Mouse (Mus musculus): ENCODE results near the gene Setdb1. TPM values are rescaled to one million over a fixed set of nuclear protein-coding genes. Genes with fewer than 3 reads are reported as not detected.

The Setdb1 gene
- polyA plus RNA-seq, 1 experiment from 2014 or later, result 42.7 TPM

GRCm38 (mm10) chr3:95298018-95298417, 59.0 kb downstream of the Setdb1 start:
- no peak overlapping the region for H3K4me2 ChIP-seq
- no peak overlapping the region for H3K9ac ChIP-seq
- WGBS, result 94% methylated on average over 7 of the region's 7 CpGs
- H3K36me3 ChIP-seq, result peaks cover 13% of the 10 kb centered on the region
- H3K4me3 ChIP-seq, result no peak overlapping the region
- no peaks in the 10 kb centered on the region for H3K27me3 ChIP-seq
- ATAC-seq (ENCODE audit: low FRiP score, low read depth), result no peak
- H3K9me3 ChIP-seq, result no peaks in the 10 kb centered on the region
- no peak overlapping the region for H3K27ac ChIP-seq (replicated peaks)
- H3K4me1 ChIP-seq (replicated peaks), result no peaks in the 10 kb centered on the region

- Histone ChIP-seq H3K4me2 (no peak overlapping the region), H3K9me3 (no peaks in the 10 kb centered on the region), H3K27ac (replicated peaks) (no peak overlapping the region), H3K9ac (no peak overlapping the region), H3K4me1 (replicated peaks) (no peaks in the 10 kb centered on the region), H3K36me3 (peaks cover 20% of the 10 kb centered on the region), H3K27me3 (no peaks in the 10 kb centered on the region), H3K4me3 (no peak overlapping the region)
- 13% methylated on average over 5 of the region's 5 CpGs for WGBS
- ATAC-seq (ENCODE audit: low FRiP score, low read depth), result no peak
These were observed 60.9 kb downstream of the Setdb1 start for GRCm38 (mm10) chr3:95296103-95296469.

- Histone ChIP-seq H3K36me3 (peaks cover 25% of the 10 kb centered on the region), H3K9me3 (no peaks in the 10 kb centered on the region), H3K27me3 (no peaks in the 10 kb centered on the region), H3K27ac (replicated peaks) (no peak overlapping the region), H3K4me2 (no peak overlapping the region), H3K4me3 (no peak overlapping the region), H3K9ac (no peak overlapping the region), H3K4me1 (replicated peaks) (no peaks in the 10 kb centered on the region)
- 0 out of 2 replicates have a peak, but pooled peaks have one; percentile 15 for ATAC-seq (ENCODE audit: low FRiP score, low read depth)
- 86% methylated on average over 11 of the region's 11 CpGs for WGBS
These were observed 61.5 kb downstream of the Setdb1 start for GRCm38 (mm10) chr3:95295321-95296102.

GRCm38 (mm10) chr3:95294718-95295117, 62.3 kb downstream of the Setdb1 start:
- no peaks in the 10 kb centered on the region for H3K9me3 ChIP-seq
- H3K27me3 ChIP-seq, result no peaks in the 10 kb centered on the region
- H3K4me2 ChIP-seq, result no peak overlapping the region
- H3K9ac ChIP-seq, result no peak overlapping the region
- H3K4me1 ChIP-seq (replicated peaks), result no peaks in the 10 kb centered on the region
- no peak for ATAC-seq (ENCODE audit: low FRiP score, low read depth)
- no peak overlapping the region for H3K27ac ChIP-seq (replicated peaks)
- no peak overlapping the region for H3K4me3 ChIP-seq
- peaks cover 28% of the 10 kb centered on the region for H3K36me3 ChIP-seq
- WGBS, result 87% methylated on average over 5 of the region's 5 CpGs

GRCm38 (mm10) chr3:95294316-95294715, 62.7 kb downstream of the Setdb1 start:
- no peak overlapping the region for H3K4me3 ChIP-seq
- H3K27me3 ChIP-seq, result no peaks in the 10 kb centered on the region
- no peaks in the 10 kb centered on the region for H3K9me3 ChIP-seq
- WGBS, result 94% methylated on average over 7 of the region's 7 CpGs
- H3K4me2 ChIP-seq, result no peak overlapping the region
- ATAC-seq (ENCODE audit: low FRiP score, low read depth), result no peak
- peaks cover 28% of the 10 kb centered on the region for H3K36me3 ChIP-seq
- H3K9ac ChIP-seq, result no peak overlapping the region
- H3K27ac ChIP-seq (replicated peaks), result no peak overlapping the region
- H3K4me1 ChIP-seq (replicated peaks), result no peaks in the 10 kb centered on the region

GRCm38 (mm10) chr3:95293537-95293936, 63.5 kb downstream of the Setdb1 start:
- no peaks in the 10 kb centered on the region for H3K4me1 ChIP-seq (replicated peaks)
- no peak for ATAC-seq (ENCODE audit: low FRiP score, low read depth)
- no peaks in the 10 kb centered on the region for H3K27me3 ChIP-seq
- no peak overlapping the region for H3K4me3 ChIP-seq
- H3K36me3 ChIP-seq, result peaks cover 28% of the 10 kb centered on the region
- H3K4me2 ChIP-seq, result no peak overlapping the region
- H3K9me3 ChIP-seq, result no peaks in the 10 kb centered on the region
- no peak overlapping the region for H3K27ac ChIP-seq (replicated peaks)
- no peak overlapping the region for H3K9ac ChIP-seq
- 81% methylated on average over 11 of the region's 11 CpGs for WGBS

- WGBS, result 93% methylated on average over 2 of the region's 2 CpGs
- no peak overlapping the region for H3K27ac ChIP-seq (replicated peaks)
- peaks cover 32% of the 10 kb centered on the region for H3K36me3 ChIP-seq
- no peaks in the 10 kb centered on the region for H3K9me3 ChIP-seq
- no peak overlapping the region for H3K4me2 ChIP-seq
- no peak overlapping the region for H3K4me3 ChIP-seq
- no peak overlapping the region for H3K9ac ChIP-seq
- no peaks in the 10 kb centered on the region for H3K4me1 ChIP-seq (replicated peaks)
- no peaks in the 10 kb centered on the region for H3K27me3 ChIP-seq
- ATAC-seq (ENCODE audit: low FRiP score, low read depth), result no peak
These were observed 64.1 kb downstream of the Setdb1 start for GRCm38 (mm10) chr3:95292899-95293298.

GRCm38 (mm10) chr3:95291041-95291440, 66.0 kb downstream of the Setdb1 start:
- 93% methylated on average over 4 of the region's 4 CpGs for WGBS
- Histone ChIP-seq H3K27ac (replicated peaks) (no peak overlapping the region), H3K36me3 (peaks cover 36% of the 10 kb centered on the region), H3K27me3 (no peaks in the 10 kb centered on the region), H3K4me1 (replicated peaks) (no peaks in the 10 kb centered on the region), H3K9ac (no peak overlapping the region), H3K9me3 (no peaks in the 10 kb centered on the region), H3K4me2 (no peak overlapping the region), H3K4me3 (no peak overlapping the region)
- no peak for ATAC-seq (ENCODE audit: low FRiP score, low read depth)

- 84% methylated on average over 6 of the region's 6 CpGs for WGBS
These were observed 66.8 kb downstream of the Setdb1 start for GRCm38 (mm10) chr3:95290156-95290555.

GRCm38 (mm10) chr3:95289419-95289818, 67.6 kb downstream of the Setdb1 start:
- 91% methylated on average over 4 of the region's 4 CpGs for WGBS
- no peak for ATAC-seq (ENCODE audit: low FRiP score, low read depth)
- H3K9me3 ChIP-seq, result no peaks in the 10 kb centered on the region
- no peak overlapping the region for H3K27ac ChIP-seq (replicated peaks)
- no peak overlapping the region for H3K9ac ChIP-seq
- H3K4me3 ChIP-seq, result no peak overlapping the region
- peaks cover 6% of the 10 kb centered on the region for H3K4me1 ChIP-seq (replicated peaks)
- H3K36me3 ChIP-seq, result peaks cover 29% of the 10 kb centered on the region
- H3K4me2 ChIP-seq, result no peak overlapping the region
- no peaks in the 10 kb centered on the region for H3K27me3 ChIP-seq

More at GRCm38 (mm10) chr3:95290156-95290555, 66.8 kb downstream of the Setdb1 start:
- H3K9ac ChIP-seq, result no peak overlapping the region
- no peak overlapping the region for H3K27ac ChIP-seq (replicated peaks)
- ATAC-seq (ENCODE audit: low FRiP score, low read depth), result no peak
- H3K4me1 ChIP-seq (replicated peaks), result no peaks in the 10 kb centered on the region; the same call in 1 of the 2 replicates
- no peaks in the 10 kb centered on the region for H3K9me3 ChIP-seq
- H3K4me3 ChIP-seq, result no peak overlapping the region
- peaks cover 36% of the 10 kb centered on the region for H3K36me3 ChIP-seq
- H3K4me2 ChIP-seq, result no peak overlapping the region
- no peaks in the 10 kb centered on the region for H3K27me3 ChIP-seq

GRCm38 (mm10) chr3:95287541-95287940, 69.5 kb downstream of the Setdb1 start:
- Histone ChIP-seq H3K27me3 (no peaks in the 10 kb centered on the region), H3K4me2 (no peak overlapping the region), H3K36me3 (peaks cover 19% of the 10 kb centered on the region), H3K9me3 (no peaks in the 10 kb centered on the region), H3K27ac (replicated peaks) (no peak overlapping the region), H3K4me3 (no peak overlapping the region), H3K4me1 (replicated peaks) (peaks cover 17% of the 10 kb centered on the region), H3K9ac (no peak overlapping the region)
- ATAC-seq (ENCODE audit: low FRiP score, low read depth), result no peak
- WGBS, result 94% methylated on average over 3 of the region's 3 CpGs

GRCm38 (mm10) chr3:95286510-95286909, 70.5 kb downstream of the Setdb1 start:
- H3K27me3 ChIP-seq, result no peaks in the 10 kb centered on the region
- peaks cover 22% of the 10 kb centered on the region for H3K4me1 ChIP-seq (replicated peaks)
- H3K4me2 ChIP-seq, result no peak overlapping the region
- no peak overlapping the region for H3K4me3 ChIP-seq
- 90% methylated on average over 7 of the region's 7 CpGs for WGBS
- no peak overlapping the region for H3K27ac ChIP-seq (replicated peaks)
- H3K36me3 ChIP-seq, result peaks cover 17% of the 10 kb centered on the region
- ATAC-seq (ENCODE audit: low FRiP score, low read depth), result no peak
- H3K9ac ChIP-seq, result no peak overlapping the region
- H3K9me3 ChIP-seq, result no peaks in the 10 kb centered on the region

GRCm38 (mm10) chr3:95286011-95286410, 71.0 kb downstream of the Setdb1 start:
- WGBS, result 74% methylated on average over 5 of the region's 5 CpGs
- no peak overlapping the region for H3K4me2 ChIP-seq
- H3K27me3 ChIP-seq, result no peaks in the 10 kb centered on the region
- H3K9ac ChIP-seq, result no peak overlapping the region
- no peak for ATAC-seq (ENCODE audit: low FRiP score, low read depth)
- H3K9me3 ChIP-seq, result no peaks in the 10 kb centered on the region
- no peak overlapping the region for H3K27ac ChIP-seq (replicated peaks)
- H3K4me3 ChIP-seq, result no peak overlapping the region
- peaks cover 22% of the 10 kb centered on the region for H3K4me1 ChIP-seq (replicated peaks)
- H3K36me3 ChIP-seq, result peaks cover 16% of the 10 kb centered on the region

All from hindbrain, embryonic 15.5 days (tissue).